Mouse (Mus musculus) heart, embryonic 15.5 days (tissue): ENCODE measurements around the gene Sptbn1. TPM values are rescaled to one million over a fixed set of nuclear protein-coding genes. Genes with fewer than 3 reads are reported as not detected.

Source experiments
- ATAC-seq: fragments of 200-750 bp; cut with Nextera tagmentation; replicated peaks from 2 replicates; pipeline ENCODE4 v1.8.0; 2017; ENCODE audit warnings: low read depth, moderate TSS enrichment; ENCODE audit not compliant: insufficient number of reproducible peaks, insufficient read depth, low FRiP score
- H3K27ac ChIP-seq: fragments of 300-500 bp; sonication (generic); 2 replicates; pipeline ENCODE4 v1.5.1; 2015; ENCODE audit warnings: mild to moderate bottlenecking, inconsistent platforms
- H3K27me3 ChIP-seq: fragments of 300-500 bp; sonication (generic); 2 replicates; pipeline ENCODE4 v1.6.1; 2015; ENCODE audit warnings: inconsistent platforms
- H3K36me3 ChIP-seq: fragments of 300-500 bp; sonication (generic); 2 replicates; pipeline ENCODE4 v1.6.1; 2015; ENCODE audit warnings: mild to moderate bottlenecking, inconsistent platforms
- H3K4me1 ChIP-seq: fragments of 300-500 bp; sonication (generic); replicated peaks from 2 replicates; pipeline ENCODE4 v1.6.1; 2015; ENCODE audit warnings: inconsistent platforms
- H3K4me2 ChIP-seq: fragments of 300-500 bp; sonication (generic); 2 replicates; pipeline ENCODE4 v1.6.1; 2015; ENCODE audit warnings: inconsistent platforms, mild to moderate bottlenecking, moderate library complexity
- H3K4me3 ChIP-seq: fragments of 300-500 bp; sonication (generic); 2 replicates; pipeline ENCODE4 v1.5.1; 2015; ENCODE audit warnings: mild to moderate bottlenecking, inconsistent platforms
- H3K9ac ChIP-seq: fragments of 300-500 bp; sonication (generic); 2 replicates; pipeline ENCODE4 v1.6.1; 2015; ENCODE audit warnings: mild to moderate bottlenecking, inconsistent platforms
- H3K9me3 ChIP-seq: fragments of 300-500 bp; sonication (generic); replicated peaks from 2 replicates; pipeline ENCODE4 v1.6.1; 2016; ENCODE audit warnings: inconsistent platforms
- WGBS: fragments of 180-500 bp; shearing (Covaris S2); methylation state at CpG from one replicate; pipeline ENCODE4 v1.1.7; 2015; ENCODE audit warnings: mixed read lengths; 5-methylcytosine and 5-hydroxymethylcytosine counted together
- polyA plus RNA-seq: library from polyadenylated mRNA; unstranded; fragments of >200 nt; fragmentation: Nextera tagmentation; extraction: Ambion mirVana; gene quantifications from 2 replicates; pipeline ENCODE4 v1.2.1, GENCODE M21; 2015

The Sptbn1 gene
- polyA plus RNA-seq, 1 experiment from 2014 or later: 159 TPM

DNA sequence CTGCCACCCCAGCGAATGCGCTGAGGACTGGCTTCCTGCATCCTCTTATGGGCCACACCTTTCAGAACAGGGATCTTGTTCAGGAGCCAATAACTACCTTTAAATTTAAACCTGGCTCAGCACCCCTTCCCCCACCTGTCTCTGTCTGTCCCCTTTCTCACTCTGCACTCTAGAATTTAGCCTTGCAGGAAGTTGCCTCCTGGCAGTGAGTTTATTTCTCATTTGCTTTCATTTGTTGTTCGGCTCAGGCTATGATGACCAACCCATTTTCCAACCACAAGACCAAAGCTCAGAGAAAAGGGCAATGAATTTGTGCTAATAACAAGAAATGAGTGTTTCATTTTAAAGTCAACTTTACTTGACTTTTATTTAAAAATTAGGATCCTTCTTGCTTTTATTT is 77.9 kb downstream of the Sptbn1 start:
- Histone ChIP-seq H3K36me3 (no peaks in the 10 kb centered on the region; the same call in 1 of the 2 replicates), H3K9ac (no peak overlapping the region), H3K4me1 (peaks cover 42% of the 10 kb centered on the region), H3K9me3 (no peaks in the 10 kb centered on the region), H3K27me3 (no peaks in the 10 kb centered on the region), H3K4me3 (no peak overlapping the region), H3K27ac (0 out of 2 replicates have a peak overlapping the region, but pooled peaks have one; percentile 20), H3K4me2 (no peak overlapping the region)
- ATAC-seq: no peak
- 78% methylated on average over 3 of the region's 3 CpGs for WGBS

DNA sequence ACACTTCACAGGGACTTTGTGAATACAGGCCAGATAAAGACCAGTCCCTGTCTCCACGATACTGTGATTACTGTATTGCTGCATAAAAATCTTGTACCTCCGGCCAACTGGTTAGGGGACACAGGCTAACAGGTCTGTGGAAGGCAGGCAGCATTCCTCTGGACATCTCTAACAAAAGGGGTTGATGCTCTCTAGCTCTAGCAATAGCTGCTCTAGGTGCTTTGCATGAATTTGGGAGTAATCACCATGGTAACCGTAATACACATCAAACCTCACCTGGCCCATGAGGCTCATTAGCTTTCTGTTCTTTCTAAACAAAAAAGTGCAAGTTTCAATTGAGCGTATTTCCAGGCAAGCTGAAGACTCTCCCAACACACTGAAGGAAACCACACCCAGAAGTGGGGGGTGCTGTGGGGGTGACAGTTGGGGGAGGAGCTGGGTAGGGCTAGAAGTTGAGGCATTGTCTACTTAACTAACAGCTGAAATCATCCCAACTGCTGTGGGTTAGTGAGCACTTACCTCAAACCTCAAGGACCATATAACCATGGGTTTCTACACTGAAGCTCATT is 81.0 kb downstream of the Sptbn1 start:
- H3K4me1 ChIP-seq: peaks cover 37% of the 10 kb centered on the region
- H3K4me3 ChIP-seq: no peak overlapping the region
- peak overlapping the region; percentile 3 for H3K27ac ChIP-seq
- H3K9me3 ChIP-seq: no peaks in the 10 kb centered on the region
- WGBS: 68% methylated on average over 4 of the region's 4 CpGs
- no peak overlapping the region for H3K9ac ChIP-seq
- H3K4me2 ChIP-seq: no peak overlapping the region
- H3K36me3 ChIP-seq: peaks cover 6% of the 10 kb centered on the region; the same call in 1 of the 2 replicates
- H3K27me3 ChIP-seq: no peaks in the 10 kb centered on the region
- ATAC-seq: no peak; the same call in 1 of the 2 replicates

DNA sequence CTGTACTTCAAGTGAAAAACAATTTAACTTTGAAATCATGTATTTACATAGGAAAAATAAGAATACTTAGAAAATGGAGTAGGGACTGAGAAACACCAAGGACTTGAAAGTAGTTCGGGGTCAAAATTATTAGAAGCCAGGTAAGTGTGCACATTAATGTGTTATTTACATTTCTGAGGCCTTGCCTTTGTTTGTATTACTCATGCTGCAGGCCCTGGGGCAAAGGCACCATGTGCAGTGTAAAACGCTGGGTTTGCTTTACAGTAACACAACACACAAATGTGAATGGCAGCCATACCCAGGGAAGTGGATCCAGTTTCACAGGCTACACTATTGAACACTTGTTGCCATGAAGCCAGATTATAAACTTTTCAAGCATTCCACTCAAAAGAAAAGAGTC is 83.4 kb downstream of the Sptbn1 start:
- H3K4me3 ChIP-seq: no peak overlapping the region
- H3K4me1 ChIP-seq: peaks cover 24% of the 10 kb centered on the region
- no peak overlapping the region for H3K4me2 ChIP-seq
- ATAC-seq: no peak
- H3K36me3 ChIP-seq: peaks cover 6% of the 10 kb centered on the region; the same call in 1 of the 2 replicates
- no peak overlapping the region for H3K9ac ChIP-seq
- no peak overlapping the region for H3K27ac ChIP-seq
- H3K9me3 ChIP-seq: no peaks in the 10 kb centered on the region
- no peaks in the 10 kb centered on the region for H3K27me3 ChIP-seq
- WGBS: 80% methylated on average over 2 of the region's 2 CpGs

DNA sequence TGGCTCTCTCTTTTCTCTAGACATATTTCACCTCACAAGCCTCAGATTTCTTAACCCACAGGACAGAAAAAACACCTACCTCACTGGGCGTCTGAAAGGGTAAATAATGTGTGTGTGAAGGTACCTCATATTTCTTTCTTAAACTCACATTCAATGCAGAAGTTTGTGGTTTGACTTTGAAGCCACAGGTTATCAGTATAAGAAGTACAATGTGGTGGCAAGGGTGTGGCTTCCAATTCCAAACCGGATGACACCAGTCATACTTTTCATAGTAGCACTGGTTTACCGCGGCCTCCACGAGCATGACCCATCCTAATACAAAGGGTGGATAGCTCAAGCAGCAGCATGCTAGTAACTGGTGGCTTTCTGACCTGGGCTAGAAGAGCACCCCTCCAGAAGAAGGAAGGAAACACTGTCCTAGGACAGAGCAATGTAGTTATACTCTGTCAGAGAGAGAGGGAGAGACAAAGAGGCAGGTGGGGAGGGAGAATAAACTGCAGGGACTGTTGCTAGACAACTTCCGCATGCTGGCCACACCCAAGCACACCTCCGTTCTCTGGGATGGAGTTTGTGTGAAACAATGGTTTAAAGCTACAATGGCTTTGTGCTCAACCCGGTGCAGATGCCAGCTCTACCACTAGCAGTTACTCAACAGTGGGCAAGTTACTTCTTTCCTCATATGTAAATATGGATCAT is 85.1 kb downstream of the Sptbn1 start:
- peaks cover 28% of the 10 kb centered on the region for H3K4me1 ChIP-seq
- H3K9me3 ChIP-seq: no peaks in the 10 kb centered on the region
- WGBS: 71% methylated on average over 8 of the region's 8 CpGs
- H3K27ac ChIP-seq: no peak overlapping the region
- H3K4me3 ChIP-seq: no peak overlapping the region
- no peaks in the 10 kb centered on the region for H3K27me3 ChIP-seq
- no peak overlapping the region for H3K9ac ChIP-seq
- no peak overlapping the region for H3K4me2 ChIP-seq
- ATAC-seq: no peak; the same call in 1 of the 2 replicates
- H3K36me3 ChIP-seq: peaks cover 6% of the 10 kb centered on the region; the same call in 1 of the 2 replicates

DNA sequence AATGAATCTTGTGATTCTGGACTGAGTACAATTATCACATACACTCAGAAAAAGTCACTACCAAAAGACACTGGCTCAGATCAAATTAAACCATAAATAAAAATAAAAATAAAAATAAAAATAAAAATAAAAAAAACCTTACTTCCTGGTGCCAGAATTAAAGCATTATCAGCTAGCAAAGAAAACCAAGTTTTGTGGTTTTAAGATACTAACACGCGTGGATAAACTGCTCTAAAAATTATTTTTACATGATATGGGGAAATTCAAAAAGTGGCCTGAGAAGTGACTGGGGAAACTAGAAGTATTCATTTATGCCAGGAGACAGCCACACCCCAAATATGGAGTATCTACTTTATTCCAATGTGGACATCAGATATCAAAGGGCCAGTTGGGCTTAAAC is 89.8 kb downstream of the Sptbn1 start:
- peaks cover 1% of the 10 kb centered on the region; the same call in 1 of the 2 replicates for H3K36me3 ChIP-seq

DNA sequence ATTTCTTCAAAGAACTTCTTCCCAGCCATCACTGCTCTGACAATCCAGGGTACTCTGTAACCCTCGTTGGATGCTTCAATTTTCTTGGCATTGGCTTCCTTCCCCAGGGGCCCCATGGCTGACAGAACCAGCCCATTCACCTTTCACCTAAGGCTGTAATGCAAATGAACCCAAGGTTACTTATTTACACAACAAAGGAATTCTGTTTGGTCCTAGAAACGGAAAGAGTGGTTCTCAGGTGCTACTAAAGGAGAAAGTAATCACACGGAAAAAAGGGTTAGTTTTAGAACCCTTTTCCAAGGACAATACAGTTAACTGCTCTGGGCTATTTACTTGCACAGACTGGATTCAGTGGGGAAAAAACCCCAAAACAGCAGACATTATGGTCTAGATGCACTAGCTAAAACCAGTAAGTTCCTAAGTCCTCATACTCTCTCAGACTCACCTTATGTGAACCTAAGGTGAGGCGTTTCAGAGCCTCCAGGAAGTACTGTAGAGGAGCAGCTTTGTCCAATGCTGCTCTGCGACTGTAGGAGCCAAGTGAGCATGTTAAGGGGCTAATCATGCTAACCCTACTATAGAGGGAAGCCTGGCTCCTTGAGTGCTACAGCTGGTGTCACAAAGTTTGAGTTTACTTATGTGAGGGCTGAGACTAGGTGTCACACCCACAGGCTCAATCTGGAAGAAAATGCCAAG is 90.7 kb downstream of the Sptbn1 start:
- Histone ChIP-seq H3K27me3 (no peaks in the 10 kb centered on the region), H3K9me3 (no peaks in the 10 kb centered on the region), H3K4me3 (no peak overlapping the region), H3K27ac (0 out of 2 replicates have a peak overlapping the region, but pooled peaks have one; percentile 0), H3K36me3 (no peaks in the 10 kb centered on the region; the same call in 1 of the 2 replicates), H3K9ac (no peak overlapping the region), H3K4me1 (peaks cover 17% of the 10 kb centered on the region), H3K4me2 (no peak overlapping the region)
- WGBS: 50% methylated on average over 5 of the region's 5 CpGs
- no peak for ATAC-seq

More for the DNA sequence above, 89.8 kb downstream of the Sptbn1 start:
- peak overlapping the region; percentile 4; the same call in 1 of the 2 replicates for H3K27ac ChIP-seq
- H3K4me1 ChIP-seq: peaks cover 21% of the 10 kb centered on the region
- no peak for ATAC-seq
- H3K9ac ChIP-seq: no peak overlapping the region
- H3K4me3 ChIP-seq: no peak overlapping the region
- WGBS: 76% methylated on average over 2 of the region's 2 CpGs
- no peaks in the 10 kb centered on the region for H3K27me3 ChIP-seq
- no peak overlapping the region for H3K4me2 ChIP-seq
- H3K9me3 ChIP-seq: no peaks in the 10 kb centered on the region

DNA sequence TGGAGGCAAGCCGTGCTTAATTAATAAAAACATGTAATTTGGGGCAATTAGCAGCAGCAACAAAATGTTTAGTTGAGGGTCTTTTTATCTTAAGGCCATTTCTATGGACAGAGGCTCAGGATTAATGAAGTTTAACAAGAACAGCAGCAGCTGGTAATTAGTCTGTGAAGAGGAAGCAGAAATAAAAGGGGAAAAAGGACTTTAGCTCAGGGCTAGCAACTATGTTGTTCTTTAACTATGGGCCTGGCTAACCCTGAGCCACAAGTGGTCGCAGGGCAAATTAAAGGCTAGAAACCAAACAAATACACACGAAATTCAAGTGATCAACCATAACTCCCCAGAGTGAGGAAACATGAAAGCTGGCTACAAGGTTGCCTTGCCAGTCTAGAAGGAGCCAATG is 91.9 kb downstream of the Sptbn1 start:
- ATAC-seq: no peak
- H3K4me3 ChIP-seq: no peak overlapping the region

DNA sequence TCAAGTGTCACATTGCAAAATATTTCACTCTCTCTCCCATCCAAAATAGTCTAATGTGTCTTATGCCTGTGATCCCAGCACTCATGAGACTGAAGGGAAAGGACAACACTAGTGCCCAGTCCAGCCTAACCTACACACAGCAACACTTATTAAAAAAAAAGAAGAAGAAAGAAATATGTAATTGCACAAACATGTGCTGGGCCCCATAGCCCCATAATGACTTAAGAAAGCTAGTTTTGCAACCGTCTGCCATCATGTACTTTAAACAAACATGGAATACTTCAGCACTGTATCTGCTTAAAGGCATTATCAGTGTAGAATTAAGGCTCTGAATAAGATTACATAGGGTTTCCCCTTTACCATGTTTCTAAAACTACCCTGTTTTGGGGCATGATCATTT is 92.4 kb downstream of the Sptbn1 start:
- no peak overlapping the region for H3K4me2 ChIP-seq
- ATAC-seq: no peak
- WGBS: 52% methylated on average over 1 of the region's 1 CpGs
- peaks cover 15% of the 10 kb centered on the region for H3K4me1 ChIP-seq
- no peak overlapping the region for H3K4me3 ChIP-seq
- H3K27ac ChIP-seq: no peak overlapping the region
- H3K36me3 ChIP-seq: 0 out of 2 replicates have a peak, but pooled peaks cover 4% of the 10 kb centered on the region
- H3K9ac ChIP-seq: no peak overlapping the region
- H3K27me3 ChIP-seq: no peaks in the 10 kb centered on the region
- no peaks in the 10 kb centered on the region for H3K9me3 ChIP-seq

More for the DNA sequence above, 91.9 kb downstream of the Sptbn1 start:
- Histone ChIP-seq H3K4me2 (no peak overlapping the region), H3K36me3 (peaks cover 3% of the 10 kb centered on the region; the same call in 1 of the 2 replicates), H3K27me3 (no peaks in the 10 kb centered on the region), H3K9me3 (no peaks in the 10 kb centered on the region), H3K27ac (no peak overlapping the region), H3K4me1 (peaks cover 15% of the 10 kb centered on the region), H3K9ac (no peak overlapping the region)
- WGBS: 71% methylated on average over 3 of the region's 3 CpGs

DNA sequence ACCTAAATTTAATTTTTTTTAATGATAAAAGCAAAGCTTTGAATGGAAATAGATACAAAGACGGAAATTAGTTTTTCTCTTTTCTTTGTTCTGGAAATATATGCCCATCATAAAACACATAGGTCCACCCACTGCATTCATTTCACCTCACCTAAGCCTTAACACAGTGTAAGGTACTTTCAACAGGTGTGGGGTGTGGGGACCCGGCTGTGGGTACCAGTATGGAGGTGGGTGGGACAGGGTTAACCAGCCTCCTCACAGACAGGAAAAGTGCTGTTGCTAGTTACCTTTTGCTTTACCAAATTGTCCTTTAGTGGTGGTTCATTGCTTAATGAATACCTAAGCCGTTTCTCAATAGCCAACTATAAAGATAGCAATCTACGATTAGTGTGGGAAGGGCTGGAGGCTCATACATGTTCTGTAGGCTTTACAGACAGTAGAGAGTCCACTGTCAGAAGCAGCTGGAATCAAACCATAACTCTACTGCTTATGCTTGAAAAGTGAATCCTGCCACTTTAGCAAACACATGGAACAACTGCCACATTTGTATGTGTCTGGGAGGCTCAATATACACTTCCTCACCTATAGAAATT is 96.3 kb downstream of the Sptbn1 start:
- Histone ChIP-seq H3K27me3 (no peaks in the 10 kb centered on the region), H3K4me3 (no peak overlapping the region), H3K9me3 (no peaks in the 10 kb centered on the region), H3K27ac (no peak overlapping the region), H3K36me3 (0 out of 2 replicates have a peak, but pooled peaks cover 4% of the 10 kb centered on the region), H3K4me2 (no peak overlapping the region), H3K9ac (no peak overlapping the region), H3K4me1 (peaks cover 23% of the 10 kb centered on the region)
- 90% methylated on average over 4 of the region's 4 CpGs for WGBS
- ATAC-seq: no peak

DNA sequence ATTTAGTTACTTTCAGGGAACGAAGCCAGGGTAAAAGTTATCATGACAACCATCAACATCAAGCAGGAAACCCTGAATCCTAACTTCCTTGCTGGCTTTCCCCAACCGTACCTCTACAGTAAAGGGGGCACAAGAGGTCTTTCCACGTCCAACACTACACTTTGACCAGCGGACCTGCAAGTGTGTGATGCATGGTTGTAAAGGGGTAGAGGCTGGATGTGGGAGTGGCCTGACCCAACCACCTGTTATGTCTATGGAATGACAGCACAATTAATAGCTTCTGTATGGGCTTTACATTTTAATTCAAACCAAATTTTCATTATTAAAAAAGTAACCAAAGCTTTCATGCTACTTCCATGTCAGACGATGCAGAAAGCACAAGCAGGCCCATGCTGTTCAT is 96.8 kb downstream of the Sptbn1 start:
- no peak for ATAC-seq
- Histone ChIP-seq H3K27ac (no peak overlapping the region), H3K36me3 (0 out of 2 replicates have a peak, but pooled peaks cover 4% of the 10 kb centered on the region), H3K4me1 (peaks cover 23% of the 10 kb centered on the region), H3K9me3 (no peaks in the 10 kb centered on the region), H3K27me3 (no peaks in the 10 kb centered on the region), H3K4me3 (no peak overlapping the region), H3K4me2 (no peak overlapping the region), H3K9ac (no peak overlapping the region)
- 88% methylated on average over 5 of the region's 5 CpGs for WGBS

DNA sequence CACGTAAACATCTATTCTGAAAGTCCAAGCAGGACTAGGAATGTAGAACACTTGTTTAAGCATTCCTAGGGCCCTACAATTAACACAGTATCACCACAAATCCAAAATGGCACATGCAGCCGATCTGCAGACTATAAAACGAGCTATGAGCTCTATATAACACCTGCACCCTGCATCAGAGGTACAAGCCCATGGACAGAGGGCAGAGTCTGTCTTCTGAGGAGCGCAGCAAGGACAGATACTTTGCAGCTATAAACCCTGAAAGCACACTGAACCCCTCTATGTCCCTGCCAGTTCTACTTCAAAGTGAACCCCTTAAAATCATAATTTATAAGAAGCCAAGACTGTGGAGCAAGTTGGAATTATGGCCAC is 101.4 kb downstream of the Sptbn1 start:
- Histone ChIP-seq H3K4me2 (peak overlapping the region; percentile 31), H3K27ac (peak overlapping the region; percentile 84), H3K4me1 (peaks cover 64% of the 10 kb centered on the region), H3K4me3 (no peak overlapping the region), H3K27me3 (no peaks in the 10 kb centered on the region), H3K9me3 (no peaks in the 10 kb centered on the region), H3K36me3 (0 out of 2 replicates have a peak, but pooled peaks cover 4% of the 10 kb centered on the region), H3K9ac (no peak overlapping the region)
- WGBS: 42% methylated on average over 4 of the region's 4 CpGs
- ATAC-seq: peak; percentile 14; the same call in 1 of the 2 replicates
